Mouse (Mus musculus) lung, postnatal 0 days (tissue): ENCODE data around the gene Ccl6. TPM values are rescaled to one million over a fixed set of nuclear protein-coding genes. Genes with fewer than 3 reads are reported as not detected.
A peak's percentile ranks its signal among the peaks of the same experiment; 100 is the strongest.

Experiments
- ATAC-seq: fragments of 200-750 bp; cut with Nextera tagmentation; 2 replicates; pipeline ENCODE4 v1.8.0; 2017; ENCODE audit warnings: moderate library complexity
- DNase-seq: peaks from one replicate; pipeline ENCODE4 v3.0.0-alpha.2; 2016; ENCODE audit warnings: low spot score
- H3K27ac ChIP-seq: fragments of 300-500 bp; sonication (generic); 2 replicates; pipeline ENCODE4 v1.5.1; 2014; ENCODE audit warnings: antibody characterized with exemption, mild to moderate bottlenecking, low read length, mixed read lengths
- H3K27me3 ChIP-seq: fragments of 300-500 bp; sonication (generic); replicated peaks from 2 replicates; pipeline ENCODE4 v1.6.1; 2014; ENCODE audit warnings: low read length, mixed read lengths; ENCODE audit not compliant: insufficient read depth
- H3K36me3 ChIP-seq: fragments of 300-500 bp; sonication (generic); 2 replicates; pipeline ENCODE4 v1.6.1; 2014; ENCODE audit warnings: low read length, mixed read lengths; ENCODE audit not compliant: insufficient read depth
- H3K4me1 ChIP-seq: fragments of 300-500 bp; sonication (generic); 2 replicates; pipeline ENCODE4 v1.6.1; 2014; ENCODE audit warnings: antibody characterized with exemption, low read depth, low read length, mixed read lengths; ENCODE audit not compliant: insufficient read depth
- H3K4me2 ChIP-seq: fragments of 300-500 bp; sonication (generic); replicated peaks from 2 replicates; pipeline ENCODE4 v1.6.1; 2014; ENCODE audit warnings: low read depth, mild to moderate bottlenecking, low read length, moderate library complexity, mixed read lengths
- H3K4me3 ChIP-seq: fragments of 300-500 bp; sonication (generic); 2 replicates; pipeline ENCODE4 v1.5.1; 2014; ENCODE audit warnings: low read depth, low read length
- H3K9ac ChIP-seq: fragments of 300-500 bp; sonication (generic); replicated peaks from 2 replicates; pipeline ENCODE4 v1.6.1; 2014; ENCODE audit warnings: low read depth, mild to moderate bottlenecking
- H3K9me3 ChIP-seq: fragments of 300-500 bp; sonication (generic); 2 replicates; pipeline ENCODE4 v1.6.1; 2016; ENCODE audit warnings: low read length, mixed read lengths
- CTCF ChIP-seq: IDR thresholded peaks from 2 replicates; pipeline ENCODE4 v1.5.1; 2016; ENCODE audit warnings: antibody characterized with exemption, mild to moderate bottlenecking
- EP300 ChIP-seq: IDR thresholded peaks from 2 replicates; pipeline ENCODE4 v1.6.1; 2016; ENCODE audit warnings: antibody characterized with exemption, mild to moderate bottlenecking, control low read depth
- WGBS: fragments of 180-500 bp; shearing (Covaris S2); extraction: QIAGEN DNeasy Blood & Tissue Kit; methylation state at CpG from one replicate; pipeline ENCODE4 v1.1.7; 2014; 5-methylcytosine and 5-hydroxymethylcytosine counted together
- polyA plus RNA-seq: library from polyadenylated mRNA; unstranded; fragments of >200 nt; fragmentation: Nextera tagmentation; extraction: Ambion mirVana; gene quantifications from 2 replicates; pipeline ENCODE4 v1.2.1, GENCODE M21; 2015

Ccl6 gene
- polyA plus RNA-seq = 413 and 421 TPM in 2 replicates

DNA sequence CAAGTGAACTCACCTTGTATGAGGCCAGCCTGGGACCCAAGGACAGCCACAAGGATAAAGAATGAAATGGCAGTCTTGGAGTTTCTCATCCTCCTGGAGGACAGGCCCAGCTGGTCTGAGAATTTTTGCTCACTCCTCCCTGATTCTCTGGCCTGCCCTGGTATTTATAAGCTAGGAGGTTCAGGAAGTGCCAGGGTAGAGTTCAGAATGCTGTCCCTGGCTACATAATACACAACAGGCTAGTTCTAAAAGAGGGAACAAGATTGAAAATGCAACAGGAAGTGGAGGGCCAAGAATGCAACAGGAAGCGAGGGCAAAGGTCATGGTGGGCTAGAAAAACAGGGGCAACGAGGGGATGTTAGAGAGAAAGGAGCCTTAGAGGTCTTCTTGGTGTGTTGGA, at the start of gene Ccl6:
Gene Ccl6, minus strand, starts transcription at position 235 of the 400 bp plus-strand sequence.
- TF ChIP-seq CTCF (no peak), EP300 (no peak)
- no peak within 1 kb of the TSS for H3K4me3 ChIP-seq
- H3K36me3 ChIP-seq = no peaks in the 10 kb centered on the region
- H3K4me2 ChIP-seq = no peak within 1 kb of the TSS
- no peaks in the 10 kb centered on the region for H3K4me1 ChIP-seq
- H3K27me3 ChIP-seq = no peaks in the 10 kb centered on the region
- no peaks in the 10 kb centered on the region for H3K9me3 ChIP-seq
- no peak within 1 kb of the TSS for H3K27ac ChIP-seq
- 28% methylated on average over 2 of the region's 2 CpGs for WGBS
- ATAC-seq (no peak), DNase-seq (peak; percentile 22)
- no peak within 1 kb of the TSS for H3K9ac ChIP-seq

DNA sequence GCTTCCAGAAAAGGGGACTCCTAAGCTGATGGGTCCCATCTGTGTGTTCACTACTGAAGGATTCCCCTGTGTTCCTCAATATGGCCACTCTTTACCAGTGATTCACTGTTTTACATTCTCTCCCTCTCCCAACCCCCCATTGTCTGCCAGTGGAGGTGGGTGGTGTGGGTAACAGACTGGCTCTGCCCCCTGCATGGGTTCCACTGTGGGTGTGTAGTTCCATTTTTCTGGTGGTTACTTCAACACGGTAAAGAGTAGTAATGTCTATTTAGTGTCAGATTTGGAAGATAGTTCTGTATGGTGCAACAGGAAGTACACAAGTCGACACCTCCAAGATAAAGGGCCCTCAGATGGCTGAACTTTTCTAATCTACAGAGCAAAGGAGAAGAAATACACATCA, 48.3 kb upstream of the Ccl6 start:
- DNase-seq (no peak), ATAC-seq (no peak)
- H3K4me1 ChIP-seq = no peaks in the 10 kb centered on the region
- H3K36me3 ChIP-seq = no peaks in the 10 kb centered on the region
- H3K27ac ChIP-seq = no peak overlapping the region
- H3K4me2 ChIP-seq = no peak overlapping the region
- WGBS = 60% methylated on average over 2 of the region's 2 CpGs
- no peak overlapping the region for H3K4me3 ChIP-seq
- TF ChIP-seq EP300 (no peak), CTCF (no peak)
- H3K27me3 ChIP-seq = no peaks in the 10 kb centered on the region
- H3K9ac ChIP-seq = no peak overlapping the region
- no peaks in the 10 kb centered on the region for H3K9me3 ChIP-seq

DNA sequence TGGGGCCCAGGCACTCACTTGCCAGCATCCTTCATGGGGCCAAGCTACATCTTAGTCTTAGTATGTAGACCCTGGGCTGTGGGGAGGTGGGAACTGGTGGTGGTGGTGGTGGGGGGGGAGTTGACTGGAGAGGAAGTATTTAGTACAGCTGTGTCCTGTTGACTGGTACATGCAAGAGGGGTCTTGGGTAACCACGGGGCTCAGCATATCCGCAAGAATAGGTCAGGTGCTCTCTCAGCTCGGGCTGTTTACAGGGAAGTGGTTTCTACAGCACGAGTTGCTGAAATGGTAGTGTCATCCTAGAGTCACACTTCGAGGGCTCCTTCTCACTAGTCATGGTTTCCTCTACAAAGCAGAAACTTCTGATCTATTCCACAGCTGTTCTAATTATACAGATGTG, 47.3 kb upstream of the Ccl6 start:
- TF ChIP-seq CTCF = no peak
- no peak for TF ChIP-seq EP300
- no peak overlapping the region for H3K27ac ChIP-seq
- H3K9ac ChIP-seq = no peak overlapping the region
- 58% methylated on average over 5 of the region's 5 CpGs for WGBS
- ATAC-seq (peak; percentile 58), DNase-seq (peak; percentile 40)
- no peak overlapping the region for H3K4me2 ChIP-seq
- H3K9me3 ChIP-seq = no peaks in the 10 kb centered on the region
- H3K4me1 ChIP-seq = no peaks in the 10 kb centered on the region
- no peak overlapping the region for H3K4me3 ChIP-seq
- no peaks in the 10 kb centered on the region for H3K27me3 ChIP-seq
- H3K36me3 ChIP-seq = no peaks in the 10 kb centered on the region

DNA sequence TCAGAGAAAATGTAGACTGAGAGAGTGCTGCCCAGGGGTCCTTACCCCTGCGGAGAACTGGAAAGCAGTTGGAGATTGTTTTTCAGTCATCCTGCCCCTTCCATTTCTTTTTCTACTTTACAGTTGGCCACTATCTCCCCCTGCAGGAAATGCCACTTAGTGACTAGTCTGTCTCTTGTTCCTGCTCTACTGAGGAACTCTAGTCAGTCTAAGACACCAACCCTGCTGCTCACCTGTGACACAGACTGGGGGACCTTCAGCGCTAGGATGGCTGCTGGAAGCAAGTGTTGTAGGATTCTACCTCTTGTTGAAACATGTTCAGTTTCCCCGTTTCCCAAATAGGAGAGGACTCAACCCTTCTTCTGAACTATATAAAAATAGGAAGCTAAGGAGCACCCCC, 46.6 kb upstream of the Ccl6 start:
- ATAC-seq (no peak), DNase-seq (peak; percentile 26)
- no peaks in the 10 kb centered on the region for H3K36me3 ChIP-seq
- no peaks in the 10 kb centered on the region for H3K4me1 ChIP-seq
- no peak overlapping the region for H3K4me2 ChIP-seq
- H3K9me3 ChIP-seq = no peaks in the 10 kb centered on the region
- H3K9ac ChIP-seq = no peak overlapping the region
- H3K27ac ChIP-seq = no peak overlapping the region
- H3K27me3 ChIP-seq = no peaks in the 10 kb centered on the region
- no peak overlapping the region for H3K4me3 ChIP-seq
- 54% methylated on average over 3 of the region's 3 CpGs for WGBS
- peak; percentile 49 for TF ChIP-seq CTCF
- TF ChIP-seq EP300 = no peak

DNA sequence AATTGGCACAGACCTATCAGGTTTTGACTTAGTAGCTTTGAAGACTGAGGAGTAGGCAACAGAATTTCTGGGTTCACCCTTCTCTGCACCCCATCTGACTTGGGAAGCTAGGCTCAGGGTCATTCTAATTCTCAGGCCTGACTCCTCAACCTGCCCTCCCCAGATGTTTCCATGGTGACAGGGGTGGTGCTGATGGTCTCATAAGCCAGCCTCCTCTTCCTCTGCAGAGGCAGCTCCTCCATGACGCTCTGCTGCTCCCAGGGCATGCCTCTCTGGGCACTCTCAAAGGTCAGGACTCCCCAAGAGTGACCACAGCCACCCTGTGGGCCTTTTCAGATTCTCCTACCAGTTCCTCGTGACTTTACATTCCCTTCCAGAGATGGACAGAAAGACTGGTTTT, 46.0 kb upstream of the Ccl6 start:
- DNase-seq = no peak
- no peaks in the 10 kb centered on the region for H3K4me1 ChIP-seq
- ATAC-seq = no peak
- no peaks in the 10 kb centered on the region for H3K27me3 ChIP-seq
- no peak overlapping the region for H3K4me3 ChIP-seq
- no peak overlapping the region for H3K27ac ChIP-seq
- TF ChIP-seq CTCF (no peak), EP300 (no peak)
- H3K9ac ChIP-seq = no peak overlapping the region
- H3K4me2 ChIP-seq = no peak overlapping the region
- 62% methylated on average over 2 of the region's 2 CpGs for WGBS
- H3K36me3 ChIP-seq = no peaks in the 10 kb centered on the region
- H3K9me3 ChIP-seq = no peaks in the 10 kb centered on the region

DNA sequence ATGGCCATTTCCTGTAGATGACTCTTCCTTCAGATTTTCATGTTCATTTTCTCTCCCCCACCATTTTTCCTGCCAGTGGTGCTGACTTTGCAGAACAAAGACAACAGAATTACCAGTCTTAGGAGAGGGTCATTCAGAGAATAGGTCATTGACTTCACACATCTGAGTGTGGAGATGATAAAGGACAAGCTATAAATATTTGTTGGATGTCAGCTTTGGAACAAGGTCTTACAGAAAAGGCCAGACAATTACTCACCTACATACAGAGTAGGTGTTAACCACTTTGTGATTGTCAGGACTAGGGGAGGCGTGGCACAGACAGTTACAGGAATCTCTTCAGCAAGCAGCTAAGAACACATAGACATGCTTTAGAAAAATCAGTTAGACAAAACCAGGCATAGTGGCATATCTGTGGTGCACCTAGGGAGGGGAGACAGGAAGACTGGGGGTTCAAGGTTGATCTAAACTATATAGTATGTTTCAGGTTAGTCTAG, 43.9 kb upstream of the Ccl6 start:
- TF ChIP-seq EP300 (no peak), CTCF (no peak)
- H3K9ac ChIP-seq = no peak overlapping the region
- no peak overlapping the region for H3K4me2 ChIP-seq
- no peaks in the 10 kb centered on the region for H3K4me1 ChIP-seq
- no peaks in the 10 kb centered on the region for H3K36me3 ChIP-seq
- no peaks in the 10 kb centered on the region for H3K27me3 ChIP-seq
- ATAC-seq = no peak
- H3K27ac ChIP-seq = no peak overlapping the region
- H3K4me3 ChIP-seq = no peak overlapping the region
- DNase-seq = no peak
- WGBS = 64% methylated on average over 1 of the region's 1 CpGs
- no peaks in the 10 kb centered on the region for H3K9me3 ChIP-seq

DNA sequence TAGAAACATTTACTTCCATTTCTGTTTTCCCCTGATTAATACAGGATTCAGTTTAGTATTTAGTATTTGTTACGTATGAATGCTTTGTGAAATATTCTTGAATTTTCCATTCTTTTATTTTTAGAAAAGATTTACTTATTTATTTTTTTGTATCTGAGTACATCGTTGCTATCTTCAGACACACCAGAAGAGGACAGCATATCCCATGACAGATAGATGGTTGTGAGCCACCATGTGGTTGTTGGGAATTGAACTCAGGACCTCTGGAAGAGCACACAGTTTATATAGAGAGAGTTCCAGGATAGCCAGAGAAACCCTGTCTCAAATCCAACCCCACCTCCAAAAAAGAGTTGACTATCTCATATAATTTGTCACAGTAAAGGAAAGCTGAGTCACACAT, 42.0 kb upstream of the Ccl6 start:
- H3K9ac ChIP-seq = no peak overlapping the region
- WGBS = 88% methylated on average over 2 of the region's 2 CpGs
- TF ChIP-seq EP300 (no peak), CTCF (no peak)

More for the DNA sequence above, 42.0 kb upstream of the Ccl6 start:
- no peaks in the 10 kb centered on the region for H3K9me3 ChIP-seq
- H3K4me1 ChIP-seq = no peaks in the 10 kb centered on the region
- no peaks in the 10 kb centered on the region for H3K27me3 ChIP-seq
- no peak overlapping the region for H3K4me2 ChIP-seq
- no peak overlapping the region for H3K4me3 ChIP-seq
- ATAC-seq (no peak), DNase-seq (no peak)
- no peak overlapping the region for H3K27ac ChIP-seq
- no peaks in the 10 kb centered on the region for H3K36me3 ChIP-seq
